Mouse (Mus musculus): ENCODE results near the gene Csk.

- TF ChIP-seq CTCF (IDR thresholded peaks at IDR 0.05; ENCODE audit: low read depth, low read length) (no peak), EP300 (IDR thresholded peaks at IDR 0.05; ENCODE audit: insufficient read depth, low read depth, low read length) (no peak), POLR2A (IDR thresholded peaks at IDR 0.05; ENCODE audit: insufficient read depth, low read length) (no peak)
These were observed 32.6 kb upstream of the Csk start for GRCm38 (mm10) chr9:57686011-57686410.

All from ES-Bruce4 (cell line).